Mouse (Mus musculus) heart, postnatal 10 days (tissue): ENCODE measurements at regions not wholly inside any gene's neighbourhood (a gene's known extent, or its start where the extent isn't known, plus 50 kb on each side); places are given as distances from the start of the nearest gene placed in this dataset.

ENCODE experiments used
- DNase-seq, 2 experiments: peaks; one replicate each; pipeline ENCODE4 v3.0.0; 2021
- intact Hi-C: fragments of 180-260 bp; cut with DNase I; formaldehyde crosslinking; loops from one replicate; pipeline ENCODE4 v1.15.1; 2025

GRCm38 (mm10) chr17:85776876-85777275, 88.8 kb upstream of the Six2 start:
- DNase-seq: no peak
- intact Hi-C loops: no loop called here

- intact Hi-C loops: no loop called here
- DNase-seq: no peak
These were observed 80.3 kb upstream of the Six2 start for GRCm38 (mm10) chr17:85768341-85768740.

GRCm38 (mm10) chr17:85767201-85767862, 79.3 kb upstream of the Six2 start:
- intact Hi-C loops: no loop called here
- no peak for DNase-seq

- DNase-seq: no peak
- intact Hi-C loops: no loop called here
These were observed 78.5 kb upstream of the Six2 start for GRCm38 (mm10) chr17:85766556-85766955.

- intact Hi-C loops: no loop called here
- no peak for DNase-seq
These were observed 70.6 kb upstream of the Six2 start for GRCm38 (mm10) chr17:85758581-85759098.

GRCm38 (mm10) chr17:85757647-85758046, 69.6 kb upstream of the Six2 start:
- DNase-seq: no peak
- intact Hi-C loops: no loop called here

- no peak for DNase-seq
- intact Hi-C loops: no loop called here
These were observed 67.5 kb upstream of the Six2 start for GRCm38 (mm10) chr17:85755557-85755956.

GRCm38 (mm10) chr17:85748649-85749081, 60.6 kb upstream of the Six2 start:
- intact Hi-C loops: no loop called here
- no peak for DNase-seq

- no peak for DNase-seq
- intact Hi-C loops: no loop called here
These were observed 60.0 kb upstream of the Six2 start for GRCm38 (mm10) chr17:85747976-85748648.
